Mouse (Mus musculus) common myeloid progenitor, adult 5-6 weeks (primary cell): Measurements from ENCODE around the gene Vps51. TPM values are rescaled to one million over a fixed set of nuclear protein-coding genes. Genes with fewer than 3 reads are reported as not detected.

ENCODE experiments used
- ATAC-seq: replicated peaks from 2 replicates; pipeline ENCODE4 v1.8.0; 2016; ENCODE audit warnings: low read depth, mild to moderate bottlenecking, moderate TSS enrichment, inconsistent platforms; ENCODE audit not compliant: poor library complexity, severe bottlenecking
- total RNA-seq: library from RNA; stranded (forward); fragments of 200-1000, 187-1606 nt; gene quantifications from 2 replicates; pipeline ENCODE4 v1.2.3, GENCODE M21; 2017

Vps51 gene
- total RNA-seq, 1 experiment from 2014 or later: 43.1 TPM

DNA sequence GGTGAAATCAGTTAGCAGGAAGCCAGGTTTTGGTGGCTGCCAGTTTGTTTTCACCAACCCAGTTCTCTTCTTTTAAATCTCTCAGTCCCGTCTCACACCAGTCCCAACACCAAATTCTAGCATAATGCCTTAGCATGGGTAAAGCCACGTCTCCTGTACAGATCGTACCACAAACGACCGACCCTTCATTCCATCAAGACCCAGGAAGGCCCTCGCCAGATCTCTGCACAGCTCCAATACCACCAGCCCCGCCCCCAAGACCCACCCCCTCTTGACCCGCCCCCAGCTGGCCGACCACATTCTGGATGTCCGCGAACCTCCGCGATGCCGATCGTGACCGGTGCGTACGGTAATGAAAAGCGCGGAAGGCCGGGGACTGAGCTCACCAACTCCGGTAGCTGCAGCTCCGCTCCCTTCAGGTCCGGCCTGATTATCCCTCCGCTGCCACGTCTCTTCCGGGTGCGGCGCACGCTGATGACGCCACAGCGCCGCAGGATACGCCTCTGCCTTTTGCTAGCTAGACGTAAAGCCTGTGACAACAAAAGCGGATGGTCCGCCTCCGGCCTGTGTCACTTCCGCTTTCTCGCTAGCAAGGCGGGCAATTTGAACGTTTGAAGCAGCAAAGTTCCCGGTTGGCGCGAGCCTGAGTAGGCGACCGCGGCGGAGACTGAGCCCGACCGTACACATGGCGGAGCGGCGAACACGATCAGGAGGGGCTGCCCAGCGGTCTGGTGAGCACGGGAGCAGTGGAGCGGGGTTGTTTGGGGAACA is 7.6 kb upstream of the Vps51 start, which contains the start of the genes Zfpl1 and Cdca5:
TSS of gene Zfpl1 (minus strand) at position 479 of the 771 bp plus-strand sequence.
TSS of gene Cdca5 (plus strand) at position 506 of the 771 bp plus-strand sequence.
- peak; percentile 94 for ATAC-seq

DNA sequence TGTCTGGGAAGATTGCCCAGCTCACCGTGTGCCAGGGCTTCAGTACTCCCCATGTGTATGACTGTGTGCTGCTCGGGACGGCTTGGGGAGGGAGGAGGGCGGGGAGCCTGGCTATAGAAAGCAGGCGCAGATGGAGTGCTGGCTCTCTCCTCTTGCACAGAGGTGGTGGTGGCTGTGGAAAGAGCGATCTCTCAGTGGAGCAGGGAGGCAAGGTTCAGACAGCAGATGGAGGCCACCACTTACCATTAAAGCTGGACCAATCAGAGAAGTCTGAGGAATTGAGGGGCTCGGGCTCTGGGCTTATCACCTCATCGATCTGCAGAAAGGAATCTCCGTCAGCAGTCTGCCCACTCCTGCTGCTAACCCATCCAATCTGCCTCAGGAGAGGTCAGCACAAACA is 5.1 kb upstream of the Vps51 start, which contains the start of gene Gm28374:
TSS of gene Gm28374 (minus strand) at position 101 of the 400 bp plus-strand sequence.
- ATAC-seq: no peak

DNA sequence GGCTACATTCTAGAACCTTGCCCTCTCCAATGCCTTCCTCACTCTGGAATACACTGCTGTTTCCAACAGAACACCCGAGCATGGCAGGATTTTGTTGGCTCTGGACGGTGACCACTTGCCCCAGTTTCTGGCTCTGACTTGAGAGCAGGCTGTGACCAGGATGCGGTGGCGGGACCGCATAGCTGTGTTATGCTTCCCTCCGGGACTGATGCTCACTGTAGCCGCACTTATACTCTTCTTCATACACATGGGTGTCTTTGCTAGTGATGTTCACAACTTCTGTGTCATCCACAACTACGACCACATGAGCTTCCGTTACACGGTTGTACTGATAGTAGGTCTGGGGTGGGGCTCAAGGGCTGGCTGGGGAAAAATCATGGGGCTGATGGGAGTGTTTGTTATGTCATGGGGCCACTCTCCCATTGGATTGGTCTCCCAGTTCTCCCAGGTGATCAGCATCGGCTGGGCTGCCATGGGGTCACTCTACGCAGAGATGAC is 3.0 kb upstream of the Vps51 start, which contains the start of gene Tmem262:
TSS of gene Tmem262 (plus strand) at position 51 of the 498 bp plus-strand sequence.
- no peak for ATAC-seq

DNA sequence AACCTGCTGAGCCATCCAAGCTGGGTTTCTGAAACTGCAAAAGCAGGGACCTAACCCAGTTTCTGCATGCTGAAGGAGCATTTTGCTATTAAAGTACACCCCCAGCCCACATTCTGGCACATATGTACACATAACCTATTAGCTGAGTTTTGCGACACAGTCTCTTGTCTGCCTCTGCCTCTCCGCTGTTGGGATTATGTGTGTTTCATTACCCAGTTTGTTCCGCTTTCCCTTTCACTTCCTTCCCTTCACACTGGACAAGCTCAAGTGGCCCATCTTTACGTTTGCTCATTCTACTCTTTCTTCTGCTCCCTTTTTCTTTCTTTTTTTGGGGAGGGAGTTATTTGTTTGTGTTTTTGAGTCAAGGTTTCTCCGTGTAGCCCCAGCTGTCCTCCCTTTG is 3.1 kb downstream of the Vps51 start:
- no peak for ATAC-seq

DNA sequence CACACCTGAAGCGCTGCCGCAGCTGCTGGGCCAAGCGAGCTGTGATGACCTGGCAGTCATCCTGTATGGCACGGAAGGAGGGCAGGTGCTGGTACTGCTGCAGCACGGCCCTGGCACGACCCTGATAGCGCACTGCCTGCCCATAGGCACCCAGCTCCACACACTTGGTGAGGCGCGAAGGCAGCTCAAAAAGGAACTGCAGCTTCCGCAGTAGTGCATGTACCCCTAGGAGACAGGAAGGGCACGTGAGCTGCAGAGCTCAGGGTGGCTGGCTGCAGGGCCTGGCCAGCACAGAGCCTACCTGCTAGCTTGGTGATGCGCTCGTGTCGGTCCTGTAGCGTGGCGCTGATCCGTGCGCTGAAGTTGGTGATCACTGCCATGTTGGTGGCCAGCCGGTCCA is 5.8 kb downstream of the Vps51 start:
- no peak for ATAC-seq

DNA sequence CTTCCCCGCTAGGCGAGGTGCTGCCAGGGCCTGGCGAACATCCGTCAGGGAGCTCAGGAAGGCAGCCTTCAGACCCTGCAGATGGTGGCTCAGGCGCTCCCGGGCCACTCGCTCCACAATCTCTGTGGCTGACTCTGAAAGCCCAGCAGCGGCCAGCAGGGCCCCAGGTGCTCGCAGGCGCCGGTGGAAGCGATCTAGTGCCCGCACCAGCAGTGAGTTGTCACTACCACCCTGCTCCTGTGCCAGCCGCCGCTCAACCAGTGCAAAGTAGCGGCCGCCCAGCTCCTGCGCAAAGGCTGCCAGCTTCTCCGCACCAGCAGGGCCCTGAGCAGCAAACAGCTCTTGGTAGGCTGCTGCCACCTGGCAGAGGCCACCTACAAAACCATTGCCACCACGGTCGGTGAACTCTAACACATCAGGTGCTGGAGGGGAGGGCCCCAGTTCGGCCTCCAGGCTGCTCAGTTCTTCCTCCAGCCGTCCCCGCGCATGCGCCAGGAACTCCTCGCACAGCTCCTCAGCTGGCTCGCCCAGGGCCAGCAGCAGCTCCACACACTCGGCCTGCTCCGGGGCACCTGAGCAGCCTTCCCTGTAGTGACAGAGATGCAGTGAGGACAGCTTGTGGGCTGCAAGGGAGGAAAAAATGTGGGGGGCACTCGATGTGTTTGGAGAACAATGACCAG is 6.3 kb downstream of the Vps51 start:
- no peak for ATAC-seq

DNA sequence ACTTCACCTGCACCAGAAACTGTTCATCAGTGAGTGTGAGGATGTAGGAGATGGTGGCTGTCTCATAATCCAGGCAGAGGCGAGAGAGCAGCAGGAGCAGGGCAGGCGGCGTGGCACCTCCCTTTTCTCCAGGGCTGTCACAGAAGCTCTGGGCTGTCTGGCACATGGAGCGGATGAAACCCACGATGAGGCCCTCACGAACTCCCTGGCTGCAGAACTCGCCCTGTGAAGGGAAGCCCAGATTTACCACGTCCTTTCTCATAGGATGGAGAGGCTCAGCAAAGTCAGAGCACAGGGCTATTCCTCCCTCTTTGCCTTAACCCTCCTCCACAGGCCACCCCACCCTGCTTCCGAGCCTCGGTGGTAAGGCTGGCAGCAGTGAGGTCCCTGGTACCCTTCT is 7.2 kb downstream of the Vps51 start:
- no peak for ATAC-seq

DNA sequence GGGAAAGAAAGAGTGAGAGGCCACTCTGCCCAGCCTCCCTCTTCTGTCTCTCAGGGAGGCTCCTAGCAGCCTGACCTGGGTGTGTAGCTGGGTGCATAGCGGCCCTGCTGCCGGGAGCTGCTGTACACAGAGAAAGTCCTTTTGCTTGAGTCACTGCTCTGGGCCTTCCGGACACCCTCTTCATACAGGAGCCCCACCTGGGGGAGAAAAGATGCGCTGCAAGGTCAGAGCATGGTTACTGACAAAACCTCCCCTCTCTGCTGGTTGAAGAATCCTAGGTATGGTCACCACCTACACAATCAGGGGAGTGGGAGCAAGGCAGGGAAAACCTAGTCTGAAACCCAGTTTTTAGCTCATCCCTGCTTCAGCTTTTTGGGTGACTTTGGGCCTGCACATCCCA is 8.1 kb downstream of the Vps51 start:
- no peak for ATAC-seq

DNA sequence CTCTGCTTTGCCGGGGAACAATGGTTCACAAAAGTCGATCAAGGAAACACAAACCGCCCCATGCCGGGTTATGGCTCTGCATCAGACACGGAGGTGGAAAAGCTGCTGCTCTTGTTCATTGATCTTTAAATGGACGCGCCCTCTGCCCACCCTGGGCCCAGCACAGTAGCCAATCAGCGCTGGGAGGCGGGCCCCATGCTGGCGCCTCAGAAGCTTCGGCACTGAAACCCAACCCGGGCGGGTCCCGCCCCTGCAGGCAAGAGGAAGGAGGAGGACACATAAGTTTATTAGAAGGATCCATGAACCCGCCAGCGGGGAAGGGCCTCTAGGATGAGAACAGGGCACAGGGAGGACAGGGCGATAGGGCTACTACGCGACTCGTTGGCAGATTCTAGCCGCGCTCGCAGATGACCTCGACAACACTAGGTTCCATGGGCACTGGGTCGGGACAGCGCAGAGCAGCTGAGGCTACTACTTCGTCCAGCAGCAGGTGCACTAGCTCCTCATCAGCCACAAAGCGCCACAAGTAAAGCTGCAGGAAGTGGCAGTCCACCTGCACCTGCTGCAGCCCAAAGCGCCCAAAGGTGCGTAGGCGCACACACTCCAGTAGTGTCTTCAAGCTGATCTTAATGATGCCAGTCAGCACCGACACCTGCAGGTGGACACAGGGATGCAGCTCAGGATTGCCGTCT is 9.2 kb downstream of the Vps51 start, which contains the start of gene Tm7sf2:
TSS of gene Tm7sf2 (minus strand) at position 650 of the 692 bp plus-strand sequence.
- ATAC-seq: peak; percentile 95

DNA sequence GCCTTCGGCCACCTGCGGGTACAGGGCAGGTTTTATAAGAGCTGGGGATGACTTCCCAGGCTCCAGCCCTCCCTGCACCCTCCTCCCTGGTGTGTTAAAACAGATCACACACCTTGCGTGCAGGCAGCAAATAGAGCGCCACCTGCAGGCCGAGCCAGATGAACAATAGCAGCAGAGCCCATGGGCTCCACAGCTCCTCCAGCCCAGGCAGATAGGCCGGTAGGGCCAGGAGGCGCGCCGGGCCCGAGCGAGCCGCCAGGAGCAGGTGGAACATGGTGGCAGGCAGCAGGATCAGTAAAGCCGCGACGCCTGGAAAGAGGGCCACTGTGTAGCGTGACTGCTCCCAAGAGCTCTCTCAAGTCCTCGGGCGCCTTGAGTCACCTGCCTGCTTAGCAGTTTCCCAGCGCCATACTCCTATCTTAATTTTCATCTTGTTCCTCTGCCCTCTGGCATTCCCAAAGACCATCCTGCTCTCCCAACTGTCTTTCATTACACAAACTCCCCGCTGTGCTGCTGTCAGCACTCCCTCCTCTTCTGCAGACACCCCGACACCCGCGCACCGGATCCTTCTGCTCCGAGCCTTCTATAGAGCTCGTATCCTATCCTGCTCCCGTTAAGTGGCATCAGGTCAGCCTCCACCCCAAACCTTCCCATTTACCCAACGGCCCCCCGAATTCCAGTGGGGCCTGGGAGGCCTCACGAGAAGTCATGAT is 9.9 kb downstream of the Vps51 start:
- ATAC-seq: peak; percentile 68

DNA sequence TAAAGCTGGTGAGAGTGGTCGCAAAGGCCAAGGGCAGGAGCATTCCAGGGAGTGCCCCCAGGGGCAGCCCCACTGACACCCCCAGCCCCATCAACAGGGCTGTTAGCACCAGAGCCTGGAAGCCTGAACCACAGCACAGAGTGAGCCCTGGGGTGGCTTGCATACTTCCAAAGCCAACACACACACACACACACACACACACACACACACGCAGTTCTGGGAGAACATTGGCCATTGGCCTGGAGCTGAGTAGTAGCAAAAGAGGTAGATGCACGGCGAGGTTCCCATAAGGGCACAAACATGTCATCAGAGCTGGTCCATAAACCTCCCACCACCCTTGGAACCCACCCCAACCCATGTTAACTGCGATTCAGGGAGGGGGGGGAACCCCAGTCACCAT is 10.5 kb downstream of the Vps51 start:
- ATAC-seq: no peak

DNA sequence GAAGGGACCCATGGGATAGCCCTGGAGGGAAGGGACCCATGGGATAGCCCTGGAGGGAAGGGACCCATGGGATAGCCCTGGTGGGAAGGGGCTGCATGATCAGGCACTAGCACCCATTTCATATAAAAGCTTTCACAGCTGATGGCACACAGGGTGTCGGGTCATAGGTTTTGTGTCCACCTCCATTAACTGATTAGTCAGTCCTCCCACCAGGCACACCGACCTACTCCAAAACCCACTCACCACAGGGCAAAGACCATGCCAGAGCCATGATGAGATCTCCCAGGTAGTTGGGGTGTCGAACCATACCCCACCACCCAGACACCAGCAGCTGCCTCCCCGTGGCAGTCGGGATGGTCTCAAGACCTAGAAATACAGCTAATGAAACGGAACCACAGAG is 13.9 kb downstream of the Vps51 start:
- no peak for ATAC-seq

DNA sequence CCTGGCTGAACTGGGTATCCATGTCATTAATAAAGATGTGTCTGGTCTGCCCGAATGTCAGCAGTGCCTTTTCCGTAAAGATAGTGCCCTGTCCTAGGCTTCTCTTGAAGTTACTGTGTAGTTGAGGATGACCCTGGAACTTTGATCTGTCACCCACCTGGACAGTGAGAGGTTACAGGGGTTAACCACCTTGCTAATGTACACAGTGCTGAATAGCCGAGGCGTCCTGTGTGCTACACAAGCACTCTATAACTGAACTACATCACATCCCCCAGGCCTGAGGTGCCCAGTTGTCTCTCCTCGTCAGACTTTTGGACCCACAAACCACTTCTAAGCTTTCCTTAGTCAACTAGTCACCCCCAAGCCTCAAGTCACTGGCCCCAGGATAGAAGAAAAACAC is 14.6 kb downstream of the Vps51 start:
- ATAC-seq: no peak

DNA sequence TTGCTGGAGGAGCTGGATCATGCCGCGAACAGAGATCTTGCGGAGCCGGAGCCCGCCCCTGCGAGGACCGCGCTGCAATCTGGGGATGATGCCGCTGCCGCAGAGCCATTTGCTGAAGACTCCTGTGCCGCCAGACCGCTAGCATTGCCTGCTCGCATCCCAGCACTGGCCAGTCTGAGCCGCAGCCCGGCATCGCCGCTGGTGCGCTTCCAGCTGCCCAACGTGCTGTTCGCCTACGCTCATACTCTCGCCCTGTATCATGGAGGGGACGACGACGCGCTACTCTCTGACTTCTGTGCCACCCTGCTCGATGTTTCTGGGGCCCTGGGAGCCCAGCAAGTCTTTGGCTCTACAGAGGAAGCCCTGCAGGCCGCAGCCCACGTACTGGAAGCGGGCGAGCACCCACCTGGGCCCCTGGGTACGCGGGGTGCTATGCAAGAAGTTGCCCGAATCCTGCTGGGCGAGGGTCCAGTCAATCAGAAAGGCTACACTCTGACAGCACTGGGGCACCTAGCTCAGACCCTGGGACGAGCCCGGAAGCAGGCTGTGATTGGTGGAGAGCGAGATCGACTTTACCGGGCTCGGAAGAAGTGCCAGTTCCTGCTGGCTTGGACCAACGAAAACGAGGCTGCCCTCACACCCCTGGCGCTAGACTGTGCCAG is 15.3 kb downstream of the Vps51 start:
- peak; percentile 46 for ATAC-seq

DNA sequence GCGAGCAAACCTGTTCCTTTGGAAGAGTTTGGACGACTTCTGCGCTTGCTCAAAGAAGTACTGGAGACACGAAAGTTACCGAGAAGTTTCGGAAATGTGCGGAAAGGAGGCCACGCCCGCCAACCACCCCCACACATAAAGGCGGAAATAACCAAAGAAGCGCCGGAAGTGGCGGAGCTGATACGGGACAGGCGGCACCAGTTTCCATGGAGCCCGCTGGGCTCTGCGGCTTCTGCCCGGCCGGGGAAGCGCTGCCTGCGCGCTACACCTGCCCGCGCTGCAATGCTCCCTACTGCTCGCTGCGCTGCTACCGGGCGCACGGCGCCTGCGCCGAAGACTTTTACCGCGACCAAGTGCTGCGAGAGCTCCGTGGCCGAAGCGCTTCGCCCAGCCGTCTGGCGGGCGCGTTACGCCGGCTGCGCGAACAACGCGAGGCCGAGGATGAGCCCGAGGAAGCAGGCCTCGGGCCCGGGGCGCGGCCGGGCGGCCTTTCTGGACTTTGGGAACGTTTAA is 16.0 kb downstream of the Vps51 start, which contains the start of gene Znhit2:
TSS of gene Znhit2 (plus strand) at position 172 of the 513 bp plus-strand sequence.
- peak; percentile 74 for ATAC-seq

DNA sequence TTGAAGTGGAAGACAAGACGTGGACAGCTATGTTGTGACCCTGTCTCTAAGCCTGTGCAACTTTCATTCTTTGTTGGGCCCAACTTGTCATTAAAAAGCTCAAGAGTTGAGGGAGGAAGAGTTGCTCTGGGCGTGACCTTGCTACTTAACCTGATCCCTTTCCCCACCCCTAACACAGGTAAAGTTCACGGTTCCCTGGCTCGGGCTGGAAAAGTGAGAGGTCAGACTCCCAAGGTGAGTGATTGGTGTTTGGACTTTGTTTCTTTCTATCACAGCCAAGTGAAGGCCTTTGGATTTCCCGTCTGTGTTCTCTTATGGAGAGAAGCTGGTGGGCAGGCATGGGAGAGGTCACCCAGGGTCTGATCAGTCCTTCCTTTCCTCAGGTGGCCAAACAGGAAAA is 18.1 kb downstream of the Vps51 start:
- no peak for ATAC-seq

DNA sequence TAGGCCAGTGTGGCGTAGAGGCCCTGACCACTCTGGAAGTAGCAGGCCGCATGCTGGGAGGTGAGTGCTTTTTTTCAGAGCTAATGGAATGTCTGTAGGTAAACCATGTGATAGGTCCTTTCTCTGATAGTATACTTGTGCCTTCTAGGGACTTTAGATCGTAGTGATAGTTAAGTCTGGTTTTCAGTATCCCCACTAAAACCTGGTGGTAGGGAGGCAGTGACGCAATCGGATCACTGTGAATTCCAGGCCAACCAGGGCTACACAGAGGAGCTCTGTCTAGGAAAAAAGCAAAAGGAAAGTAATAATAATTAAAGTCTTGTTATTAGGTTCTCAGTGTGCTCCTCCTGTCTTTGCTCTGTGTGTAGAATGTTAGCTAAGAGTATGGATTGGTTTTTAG is 18.5 kb downstream of the Vps51 start:
- ATAC-seq: no peak

DNA sequence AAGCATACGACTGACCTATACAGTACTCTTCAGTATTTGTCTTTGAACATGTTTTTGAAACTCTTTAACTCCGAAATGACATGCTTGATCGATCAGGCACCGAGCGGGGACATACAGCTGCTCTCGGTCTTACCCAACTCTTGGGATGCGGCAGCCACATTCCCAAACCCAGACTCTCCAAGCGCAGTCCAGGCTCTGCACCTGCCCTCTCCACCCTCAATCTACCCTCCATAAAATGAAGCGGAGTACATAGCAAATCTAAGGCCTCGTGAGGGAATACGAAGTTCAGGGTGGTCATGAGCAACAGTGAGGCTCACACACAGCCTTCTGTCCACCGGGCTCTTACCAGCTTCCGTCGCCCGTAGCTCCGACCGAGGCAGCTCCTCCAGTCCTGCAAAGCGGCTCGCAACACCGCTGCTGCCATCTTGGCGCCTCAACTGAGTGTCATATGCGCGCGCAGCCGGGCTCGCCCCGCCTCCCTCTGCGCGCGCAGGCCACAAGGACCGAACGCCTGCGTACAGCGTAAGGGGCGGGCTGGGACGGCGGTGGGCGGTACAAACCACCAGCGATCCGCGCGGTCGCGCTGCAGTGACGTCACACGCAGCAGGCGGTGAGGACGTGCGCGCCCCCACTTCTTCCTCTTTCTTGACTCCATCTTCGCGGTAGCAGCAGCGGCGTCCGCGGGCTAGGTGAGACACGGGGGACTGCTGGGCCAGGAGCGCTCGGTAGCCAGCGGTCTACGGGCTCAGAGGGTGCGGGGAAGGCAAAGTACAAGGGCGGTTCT is 19.5 kb downstream of the Vps51 start, which contains the start of the genes Mrpl49 and Fau:
TSS of gene Mrpl49 (minus strand) at position 473 of the 784 bp plus-strand sequence.
TSS of gene Fau (plus strand) at position 532 of the 784 bp plus-strand sequence.
- peak; percentile 76 for ATAC-seq
